Mouse (Mus musculus): Measurements from ENCODE around the gene Kif18b. TPM values are rescaled to one million over a fixed set of nuclear protein-coding genes. Genes with fewer than 3 reads are reported as not detected.

The Kif18b gene
- total and polyA plus RNA-seq, 2 experiments from 2014 or later = 0.70 to 6.6 TPM

- ATAC-seq = peak; percentile 3; the same call in 1 of the 2 replicates
- Histone ChIP-seq H3K4me1 (ENCODE audit: insufficient read depth) (peaks cover 4% of the 10 kb centered on the region; the same call in 1 of the 2 replicates), H3K9me3 (ENCODE audit: low read length) (no peaks in the 10 kb centered on the region), H3K36me3 (ENCODE audit: insufficient read depth) (peaks cover 9% of the 10 kb centered on the region; the same call in 1 of the 2 replicates), H3K4me2 (ENCODE audit: low read depth) (peak overlapping the region; percentile 71), H3K27ac (ENCODE audit: low read depth, low read length) (peak overlapping the region; percentile 87), H3K9ac (peak overlapping the region; percentile 76), H3K27me3 (ENCODE audit: insufficient read depth, low read length) (no peaks in the 10 kb centered on the region), H3K4me3 (ENCODE audit: low read depth, low read length) (peak overlapping the region; percentile 68)
- no peak for DNase-seq
- no peak for TF ChIP-seq CTCF (IDR thresholded peaks at IDR 0.05; ENCODE audit: low read depth)
- 17% methylated on average over 13 of the region's 13 CpGs for WGBS
These were observed 43.4 kb downstream of the Kif18b start for GRCm38 (mm10) chr11:102881314-102882198.

GRCm38 (mm10) chr11:102880585-102881313 is 44.2 kb downstream of the Kif18b start, which contains the start of the genes Eftud2 and Ccdc103:
Gene Eftud2 (minus strand): TSS chr11:102880985.
Gene Ccdc103 (plus strand): TSS chr11:102881204.
- TF ChIP-seq CTCF (IDR thresholded peaks at IDR 0.05; ENCODE audit: low read depth) = no peak
- Histone ChIP-seq H3K36me3 (ENCODE audit: insufficient read depth) (peaks cover 14% of the 10 kb centered on the region), H3K9ac (peak within 1 kb of the TSS; percentile 76), H3K4me1 (ENCODE audit: insufficient read depth) (peaks cover 4% of the 10 kb centered on the region; the same call in 1 of the 2 replicates), H3K27ac (ENCODE audit: low read depth, low read length) (peak within 1 kb of the TSS; percentile 87), H3K4me2 (ENCODE audit: low read depth) (peak within 1 kb of the TSS; percentile 71), H3K4me3 (ENCODE audit: low read depth, low read length) (peak within 1 kb of the TSS; percentile 68), H3K9me3 (ENCODE audit: low read length) (no peaks in the 10 kb centered on the region), H3K27me3 (ENCODE audit: insufficient read depth, low read length) (no peaks in the 10 kb centered on the region)
- 3% methylated on average over 62 of the region's 62 CpGs for WGBS
- ATAC-seq (peak; percentile 93), DNase-seq (peak; percentile 98)

DNA sequence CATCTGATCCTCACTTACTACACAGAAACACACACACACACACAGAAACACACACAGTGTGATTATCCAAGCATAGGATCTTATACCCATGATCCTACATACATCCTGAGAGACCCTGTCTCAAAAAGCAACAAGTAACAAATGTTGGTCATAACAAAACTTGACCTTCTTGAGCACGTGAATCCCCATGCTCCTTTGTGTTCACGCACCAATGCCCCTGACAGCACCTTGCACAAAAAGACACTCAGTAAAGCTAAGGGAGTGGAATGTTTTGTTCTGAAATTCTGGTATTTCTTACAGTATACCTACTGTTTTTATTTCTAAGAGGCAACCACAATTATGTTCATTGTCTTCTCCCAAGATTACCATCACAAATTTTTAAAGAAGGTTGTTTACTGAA is 45.4 kb downstream of the Kif18b start:
- Histone ChIP-seq H3K4me3 (ENCODE audit: low read depth, low read length) (no peak overlapping the region), H3K27me3 (ENCODE audit: insufficient read depth, low read length) (no peaks in the 10 kb centered on the region), H3K27ac (ENCODE audit: low read depth, low read length) (no peak overlapping the region), H3K9ac (no peak overlapping the region), H3K36me3 (ENCODE audit: insufficient read depth) (peaks cover 26% of the 10 kb centered on the region), H3K4me2 (ENCODE audit: low read depth) (no peak overlapping the region), H3K4me1 (ENCODE audit: insufficient read depth) (peaks cover 4% of the 10 kb centered on the region; the same call in 1 of the 2 replicates), H3K9me3 (ENCODE audit: low read length) (no peaks in the 10 kb centered on the region)
- no peak for TF ChIP-seq CTCF (IDR thresholded peaks at IDR 0.05; ENCODE audit: low read depth)
- 40% methylated on average over 2 of the region's 2 CpGs for WGBS
- DNase-seq = no peak
- no peak for ATAC-seq

DNA sequence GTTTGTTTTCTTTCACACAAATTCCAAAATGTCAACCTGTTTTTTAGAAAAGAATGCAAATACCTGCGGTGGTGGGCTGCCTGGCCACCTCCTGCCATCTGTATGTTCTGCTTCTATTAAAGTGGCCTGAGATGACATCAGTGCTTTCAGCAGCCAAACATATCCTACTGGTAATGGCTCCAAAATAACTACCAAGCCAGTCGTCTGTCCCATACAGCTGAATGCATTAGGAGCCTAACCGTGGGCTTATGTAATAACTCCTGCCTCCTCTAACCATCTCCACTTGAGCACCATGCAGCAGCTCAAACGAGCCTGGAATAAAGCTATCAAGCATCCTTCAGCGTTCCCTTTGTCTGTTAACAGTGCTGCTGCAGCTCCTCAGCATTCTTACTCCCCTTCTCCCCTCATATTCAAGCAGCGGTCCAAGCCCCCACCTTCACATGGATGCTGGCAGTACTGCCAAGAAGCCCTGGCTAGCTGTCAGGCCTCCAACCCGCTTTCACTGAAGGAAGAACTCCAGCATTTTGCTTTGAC is 50.1 kb downstream of the Kif18b start:
- H3K4me1 ChIP-seq (ENCODE audit: insufficient read depth) = no peaks in the 10 kb centered on the region
- H3K36me3 ChIP-seq (ENCODE audit: insufficient read depth) = peaks cover 47% of the 10 kb centered on the region
- H3K9ac ChIP-seq = no peak overlapping the region
- H3K27me3 ChIP-seq (ENCODE audit: insufficient read depth, low read length) = no peaks in the 10 kb centered on the region
- DNase-seq (no peak), ATAC-seq (no peak)
- no peak overlapping the region for H3K4me2 ChIP-seq (ENCODE audit: low read depth)
- TF ChIP-seq CTCF (IDR thresholded peaks at IDR 0.05; ENCODE audit: low read depth) = no peak
- H3K4me3 ChIP-seq (ENCODE audit: low read depth, low read length) = no peak overlapping the region
- H3K27ac ChIP-seq (ENCODE audit: low read depth, low read length) = no peak overlapping the region
- no peaks in the 10 kb centered on the region for H3K9me3 ChIP-seq (ENCODE audit: low read length)
- WGBS = 61% methylated on average over 7 of the region's 7 CpGs

- no peak overlapping the region for H3K27ac ChIP-seq (ENCODE audit: low read depth, low read length)
- peaks cover 81% of the 10 kb centered on the region for H3K36me3 ChIP-seq (ENCODE audit: insufficient read depth)
- H3K4me1 ChIP-seq (ENCODE audit: insufficient read depth) = no peaks in the 10 kb centered on the region
- no peaks in the 10 kb centered on the region for H3K27me3 ChIP-seq (ENCODE audit: insufficient read depth, low read length)
- H3K4me2 ChIP-seq (ENCODE audit: low read depth) = no peak overlapping the region
- DNase-seq (peak; percentile 89), ATAC-seq (peak; percentile 71; the same call in 1 of the 2 replicates)
- H3K9me3 ChIP-seq (ENCODE audit: low read length) = no peaks in the 10 kb centered on the region
- WGBS = 30% methylated on average over 4 of the region's 4 CpGs
- H3K4me3 ChIP-seq (ENCODE audit: low read depth, low read length) = no peak overlapping the region
- H3K9ac ChIP-seq = no peak overlapping the region
- peak; percentile 79 for TF ChIP-seq CTCF (IDR thresholded peaks at IDR 0.05; ENCODE audit: low read depth)
These were observed 60.7 kb downstream of the Kif18b start for GRCm38 (mm10) chr11:102864272-102864671.

DNA sequence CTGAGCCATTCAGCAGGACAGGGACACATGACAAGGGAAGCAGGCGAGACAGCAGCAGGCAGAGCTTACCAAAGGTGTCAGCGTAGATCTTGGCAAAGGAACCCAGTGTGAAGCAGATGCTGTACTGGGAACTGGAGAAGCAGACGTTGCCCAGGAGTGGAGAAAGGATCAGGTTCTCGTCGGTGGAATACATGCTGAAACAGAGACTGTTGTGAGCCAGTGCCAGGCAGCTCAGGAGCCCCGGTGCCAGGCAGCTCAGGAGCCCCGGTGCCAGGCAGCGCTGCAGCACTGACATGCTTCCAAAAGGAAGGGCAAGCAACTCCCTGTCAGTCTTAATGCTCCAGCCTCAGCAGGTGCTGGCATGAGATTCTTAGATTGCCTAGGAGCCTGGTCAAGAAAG is 65.0 kb downstream of the Kif18b start:
- WGBS = 76% methylated on average over 8 of the region's 8 CpGs
- ATAC-seq (peak; percentile 51; the same call in 1 of the 2 replicates), DNase-seq (peak; percentile 22)
- H3K36me3 ChIP-seq (ENCODE audit: insufficient read depth) = peaks cover 77% of the 10 kb centered on the region
- no peak overlapping the region for H3K9ac ChIP-seq
- no peaks in the 10 kb centered on the region for H3K4me1 ChIP-seq (ENCODE audit: insufficient read depth)
- no peak overlapping the region for H3K27ac ChIP-seq (ENCODE audit: low read depth, low read length)
- no peak overlapping the region for H3K4me2 ChIP-seq (ENCODE audit: low read depth)
- no peaks in the 10 kb centered on the region for H3K9me3 ChIP-seq (ENCODE audit: low read length)
- H3K27me3 ChIP-seq (ENCODE audit: insufficient read depth, low read length) = no peaks in the 10 kb centered on the region
- no peak overlapping the region for H3K4me3 ChIP-seq (ENCODE audit: low read depth, low read length)
- TF ChIP-seq CTCF (IDR thresholded peaks at IDR 0.05; ENCODE audit: low read depth) = no peak

Data from forebrain, postnatal 0 days (tissue).